Mouse (Mus musculus): Measurements from ENCODE around the gene Slc12a7.

DNA sequence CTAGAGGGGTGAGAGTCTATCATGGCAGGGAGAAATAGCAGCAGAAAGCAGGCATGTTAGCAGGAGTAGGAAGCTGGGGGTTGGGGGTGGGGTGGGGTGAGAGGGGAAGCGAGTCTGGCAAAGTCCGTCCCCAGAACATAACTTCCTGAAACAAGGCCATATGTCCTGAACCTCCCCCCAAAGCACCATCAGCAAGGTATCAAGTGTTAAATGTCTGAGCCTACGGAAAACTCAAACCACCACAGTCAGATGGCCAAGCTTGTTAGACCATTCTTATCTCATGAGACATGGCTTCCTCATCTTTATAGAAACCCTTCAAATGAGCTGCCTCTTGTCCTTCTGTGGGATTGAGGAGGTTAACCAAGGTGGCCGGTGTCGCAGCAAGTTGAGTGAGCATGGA, 60.3 kb downstream of the Slc12a7 start:
- TF ChIP-seq GATA1 (IDR thresholded peaks at IDR 0.05; ENCODE audit: low read length) (no peak), TAL1 (IDR thresholded peaks at IDR 0.05; ENCODE audit: low read length) (no peak)

Measured in erythroblast, embryonic 14.5 days (primary cell).